Mouse (Mus musculus) layer of hippocampus, postnatal 10 days (tissue): Measurements from ENCODE around the gene Pid1. TPM values are rescaled to one million over a fixed set of nuclear protein-coding genes. Genes with fewer than 3 reads are reported as not detected.
"Not testable (repeated sequence)": the region's sequence is repeated elsewhere in the genome, so short reads cannot be mapped to it uniquely, and the experiment has no call there.

Source experiments
- DNase-seq, 2 experiments: peaks; one replicate each; pipeline ENCODE4 v3.0.0; 2021; ENCODE audit warnings: low spot score in 2 of 2
- total RNA-seq, 2 experiments: library from RNA; stranded (reverse); gene quantifications; 2 replicates each; pipeline ENCODE4 v1.2.3; 2021

Pid1 gene
- total RNA-seq, 2 experiments from 2014 or later: 37.8 to 45.1 TPM

GRCm38 (mm10) chr1:84278359-84279255, 85.4 kb downstream of the Pid1 start:
- no peak for DNase-seq

DNA sequence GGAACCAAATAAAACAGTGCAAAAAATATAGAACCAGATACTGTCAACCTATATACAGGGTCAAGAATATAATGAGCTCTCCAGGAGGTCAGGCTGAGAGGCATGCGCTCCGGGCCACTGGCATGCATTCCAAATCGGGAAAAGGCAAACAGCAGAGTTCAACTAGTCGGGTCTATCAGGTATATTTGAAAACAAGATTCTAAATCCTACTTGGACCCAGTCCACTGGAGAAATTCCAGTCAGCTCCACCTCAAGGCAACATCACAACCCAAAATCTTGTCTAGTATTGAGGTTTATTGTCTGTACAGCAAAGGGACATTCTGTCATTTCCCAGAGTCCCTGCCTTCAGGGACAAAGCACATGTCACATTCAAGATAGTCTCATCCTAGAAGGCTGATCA, 91.0 kb downstream of the Pid1 start:
- DNase-seq: no peak

DNA sequence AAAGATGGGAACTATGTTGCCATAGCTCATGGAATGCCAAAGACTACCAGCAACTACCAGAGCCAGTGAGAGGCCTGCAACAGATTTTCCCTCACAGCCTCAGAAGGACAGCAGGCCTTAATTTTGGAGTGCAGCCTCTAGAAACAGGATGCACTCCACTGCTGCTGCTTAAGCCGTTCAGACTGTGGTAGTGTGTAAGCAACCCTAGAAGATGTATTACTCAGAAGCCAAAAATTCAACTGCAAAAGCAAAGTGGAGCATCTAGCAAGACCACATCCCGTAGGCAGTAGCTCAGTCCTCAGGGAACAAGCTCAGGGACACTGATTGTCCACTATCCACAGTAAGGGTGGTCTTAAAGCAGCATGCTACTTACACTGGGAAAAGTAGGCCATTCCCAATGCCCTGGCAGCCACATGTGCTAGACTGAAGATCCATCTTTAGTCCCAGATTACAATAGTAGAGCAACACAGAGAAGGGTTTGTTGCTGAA, 92.2 kb downstream of the Pid1 start:
- no peak for DNase-seq

DNA sequence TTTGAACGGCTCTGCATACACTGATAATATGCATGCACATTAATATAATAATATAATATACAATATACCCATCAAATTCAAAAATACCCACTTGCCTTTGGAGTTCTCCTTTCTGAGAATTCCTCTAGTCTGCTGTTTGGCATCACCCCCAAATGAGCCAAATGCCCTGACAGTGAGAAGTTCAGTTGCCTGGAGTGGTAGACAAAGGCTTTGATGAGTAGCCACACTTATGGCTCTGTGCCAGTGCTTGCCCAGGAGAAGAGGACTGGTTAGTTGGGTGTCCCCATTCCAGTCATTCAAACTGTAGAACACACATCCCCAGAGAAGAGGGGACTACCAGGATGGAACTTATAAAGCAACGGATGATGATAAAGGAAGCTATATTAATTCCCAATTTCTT, 106.3 kb downstream of the Pid1 start:
- DNase-seq: no peak

DNA sequence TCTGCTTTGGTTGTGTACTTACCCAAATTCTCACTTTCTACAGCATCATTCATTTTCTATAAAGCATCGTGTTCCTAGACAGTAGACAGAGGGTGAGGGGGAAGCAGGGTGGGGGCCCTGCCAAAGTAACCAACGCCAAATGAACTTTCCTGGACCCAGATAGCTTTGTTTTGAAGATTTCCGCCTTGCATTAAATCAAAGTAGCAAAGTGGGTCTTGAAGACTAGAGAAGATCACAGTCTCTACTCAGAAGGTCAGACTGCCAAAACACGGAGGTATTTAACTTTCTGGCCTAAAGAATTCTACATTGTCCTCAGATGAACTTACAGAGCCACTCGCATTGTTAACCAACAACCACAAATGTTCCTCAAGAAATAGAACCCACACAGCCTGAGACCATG, 109.6 kb downstream of the Pid1 start:
- no peak for DNase-seq

GRCm38 (mm10) chr1:84253838-84254237, 110.1 kb downstream of the Pid1 start:
- DNase-seq: no peak

- no peak for DNase-seq
Observed at GRCm38 (mm10) chr1:84251205-84251604, 112.8 kb downstream of the Pid1 start.

DNA sequence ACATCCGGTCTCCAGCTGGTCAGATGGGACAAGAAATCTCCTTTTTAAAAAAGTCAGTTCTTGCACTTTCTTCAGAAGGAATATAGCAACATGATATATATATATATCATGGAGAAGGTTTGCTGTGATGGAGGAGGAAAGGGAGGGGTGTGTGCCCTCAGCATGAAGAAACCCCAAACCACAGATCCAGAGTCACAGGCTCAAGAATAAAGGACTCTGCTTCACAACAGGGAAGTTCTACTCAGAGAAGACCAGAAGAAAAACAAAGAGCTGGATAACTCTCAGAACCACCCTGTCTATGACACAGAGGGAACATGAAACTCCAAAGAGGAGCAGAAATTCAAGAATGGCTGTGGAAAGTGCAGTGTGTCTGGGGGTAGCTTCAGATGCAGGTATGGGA, 113.2 kb downstream of the Pid1 start:
- DNase-seq: no peak

GRCm38 (mm10) chr1:84249772-84250338, 114.1 kb downstream of the Pid1 start:
- no peak for DNase-seq

DNA sequence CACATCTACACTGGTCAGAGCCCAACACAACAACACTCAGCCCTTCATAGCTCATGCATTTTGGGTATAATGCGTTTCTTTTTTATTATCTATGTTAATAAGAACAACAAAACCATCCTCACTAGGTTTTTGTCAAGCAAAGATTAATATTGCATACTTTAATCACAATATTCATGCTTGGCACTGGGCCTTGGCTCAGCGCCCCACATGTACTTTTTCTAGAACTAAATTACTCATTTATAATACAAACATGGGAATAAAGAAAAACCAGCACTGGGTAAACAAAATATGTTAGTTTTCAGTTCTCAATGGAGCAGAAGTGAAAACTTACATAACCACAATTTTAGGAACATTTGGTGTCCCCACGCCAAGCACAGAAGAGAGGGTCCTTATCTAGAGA, 116.9 kb downstream of the Pid1 start:
- DNase-seq: no peak

DNA sequence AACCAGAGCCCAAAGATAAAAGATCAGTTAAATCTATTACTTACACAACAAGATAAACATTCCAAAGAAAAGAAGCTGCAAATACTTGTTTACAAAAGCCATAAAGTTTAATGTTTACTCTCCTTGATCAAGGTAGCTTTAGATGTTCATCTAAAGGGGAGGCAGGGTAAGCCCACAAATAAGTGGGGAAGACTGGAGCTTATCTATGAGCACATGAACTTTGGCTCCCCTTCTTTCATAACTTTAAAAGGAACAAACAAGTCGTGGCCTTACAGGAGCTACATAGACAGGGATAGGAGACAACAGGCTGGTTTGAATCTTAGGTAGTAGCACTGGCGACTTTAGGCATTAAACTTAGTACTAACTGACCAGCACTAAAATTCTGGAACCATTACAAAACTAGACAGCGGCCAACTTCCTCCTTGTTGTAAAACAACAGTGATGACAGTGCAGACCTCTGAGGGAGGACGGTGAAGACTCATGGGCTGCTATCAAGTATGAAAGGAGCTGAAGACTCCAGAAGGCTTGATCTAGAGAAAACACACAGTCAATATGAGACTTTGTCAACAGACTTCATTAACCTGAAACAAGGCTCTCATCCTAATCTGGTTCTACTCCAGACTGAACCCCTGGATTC, 122.7 kb downstream of the Pid1 start:
- DNase-seq: no peak

GRCm38 (mm10) chr1:84240203-84240602, 123.8 kb downstream of the Pid1 start:
- no peak for DNase-seq

DNA sequence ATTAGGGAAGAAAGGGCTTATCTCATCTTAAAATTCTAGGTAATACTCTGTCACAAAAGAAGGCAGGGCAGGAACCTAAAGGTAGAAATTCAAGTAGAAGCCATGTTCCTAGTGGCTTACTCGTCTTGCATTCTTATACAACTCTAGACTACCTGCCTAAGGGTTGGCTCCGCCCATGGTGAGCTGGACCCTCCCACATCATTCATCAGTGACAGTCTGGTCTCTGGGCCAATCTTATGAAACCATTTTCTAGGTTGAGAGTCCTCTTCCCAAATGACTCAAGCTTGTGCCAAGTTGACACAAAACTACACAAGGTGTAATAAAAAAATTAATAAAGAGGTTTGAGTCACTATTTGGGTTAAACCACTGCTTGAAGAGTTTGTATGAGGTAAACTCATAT, 133.5 kb downstream of the Pid1 start:
- DNase-seq: no peak

- DNase-seq: no peak
Observed at GRCm38 (mm10) chr1:84225626-84226025, 138.4 kb downstream of the Pid1 start.

- DNase-seq: no peak
Observed at GRCm38 (mm10) chr1:84222051-84222450, 141.9 kb downstream of the Pid1 start.

DNA sequence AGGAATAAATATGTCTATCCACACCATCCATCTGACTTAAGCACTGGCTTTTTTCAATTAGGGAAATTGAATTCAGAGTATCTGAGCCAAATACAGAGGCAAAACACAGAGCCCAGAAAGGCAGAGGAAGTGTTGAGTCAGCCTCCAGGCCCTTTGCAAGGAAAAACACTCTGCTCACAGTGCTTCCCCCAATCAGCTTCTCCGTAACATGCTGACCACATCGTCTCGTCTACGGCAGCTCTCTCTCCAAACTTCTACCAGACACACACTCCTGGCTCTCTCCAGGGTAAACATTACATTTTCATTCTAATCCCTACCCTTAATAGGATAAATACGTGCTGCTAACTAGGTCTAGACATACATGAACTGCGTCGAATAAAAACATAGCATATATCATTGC, 145.4 kb downstream of the Pid1 start:
- DNase-seq: peak; percentile 29 to 38

- DNase-seq: no peak
Observed at GRCm38 (mm10) chr1:84217777-84218176, 146.2 kb downstream of the Pid1 start.

DNA sequence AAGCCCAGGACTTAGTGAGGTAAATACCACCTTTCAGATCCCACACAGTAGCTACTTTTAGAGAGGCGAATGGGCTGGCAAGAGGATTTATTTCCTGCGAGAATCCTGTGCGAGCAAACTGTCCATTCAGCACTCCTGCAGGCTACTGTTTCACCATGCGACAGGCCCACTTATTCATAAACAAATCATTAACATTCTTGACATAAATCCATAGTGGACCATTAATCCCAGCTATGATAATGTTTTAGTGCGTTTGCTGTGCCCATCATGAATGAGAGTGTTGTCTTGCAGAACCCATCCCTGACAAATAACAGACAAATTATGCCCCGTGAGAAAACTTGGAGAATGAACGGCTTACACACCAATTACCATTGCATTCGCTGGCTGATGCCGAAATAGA, 152.5 kb downstream of the Pid1 start:
- no peak for DNase-seq

DNA sequence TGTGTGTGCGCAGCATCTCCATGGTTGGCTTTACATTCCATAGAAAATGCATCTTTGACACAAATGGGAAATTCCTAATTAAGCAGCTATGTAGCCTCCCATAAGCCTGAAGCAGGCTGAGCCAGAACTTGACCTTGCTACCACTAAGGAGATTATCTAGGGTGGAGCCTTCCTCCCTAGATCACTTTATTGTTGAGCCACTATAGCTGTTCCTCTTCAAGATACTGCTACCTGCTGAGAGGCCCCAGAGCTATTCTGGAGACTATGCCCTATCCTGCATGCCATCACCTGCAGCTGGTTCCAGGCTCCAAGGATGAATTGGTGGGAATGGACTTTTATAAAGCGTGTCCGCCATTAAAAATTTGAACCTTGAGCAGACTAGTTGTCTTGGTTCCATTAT, 158.2 kb downstream of the Pid1 start:
- DNase-seq: not testable (repeated sequence)

DNA sequence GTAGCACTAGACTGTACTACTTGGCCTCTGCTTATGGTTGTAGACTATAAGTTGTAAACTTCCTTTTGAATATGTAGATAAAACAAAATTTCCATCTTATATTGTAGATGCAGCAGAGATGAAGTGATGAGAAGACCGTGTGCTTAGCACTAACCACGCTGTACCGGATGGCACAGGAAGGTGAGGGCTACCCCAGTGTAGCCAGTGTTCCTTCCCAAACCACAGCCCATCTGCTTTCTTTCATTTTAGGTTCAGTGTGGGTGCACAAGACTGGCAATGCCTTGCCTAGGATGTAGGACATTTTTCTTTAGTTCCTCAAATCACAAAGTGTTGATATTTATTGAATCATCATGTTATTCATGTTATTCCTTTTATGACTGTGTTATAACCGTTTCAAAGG, 160.5 kb downstream of the Pid1 start:
- DNase-seq: no peak

- no peak for DNase-seq
Observed at GRCm38 (mm10) chr1:84199890-84200289, 164.1 kb downstream of the Pid1 start.

DNA sequence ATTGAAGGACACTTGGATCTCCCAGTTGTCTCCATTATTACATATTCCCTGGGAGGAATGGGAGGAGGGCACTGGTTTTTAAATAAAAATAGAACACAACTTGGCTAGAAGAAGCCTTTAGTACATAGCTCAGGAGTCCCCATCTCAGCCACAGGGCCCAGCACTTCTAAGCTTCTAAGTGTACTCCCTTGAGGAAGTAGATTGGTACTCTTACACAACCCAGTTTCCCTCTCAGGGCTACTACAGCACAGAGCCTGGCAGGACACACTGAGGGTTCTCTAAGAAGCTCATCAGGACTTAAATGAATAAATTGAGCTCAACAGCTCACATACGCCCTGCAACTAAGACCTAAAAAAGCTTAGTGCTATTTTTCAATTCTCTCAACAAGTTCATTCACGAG, 165.1 kb downstream of the Pid1 start:
- DNase-seq: no peak
